Mouse (Mus musculus) yolk sac, embryonic 10.5 days (tissue): Measurements from ENCODE around the gene Inafm2.

ENCODE experiments used
- DNase-seq: peaks from one replicate; pipeline ENCODE4 v3.0.0-alpha.2; 2017; ENCODE audit warnings: low spot score

Inafm2 gene

DNA sequence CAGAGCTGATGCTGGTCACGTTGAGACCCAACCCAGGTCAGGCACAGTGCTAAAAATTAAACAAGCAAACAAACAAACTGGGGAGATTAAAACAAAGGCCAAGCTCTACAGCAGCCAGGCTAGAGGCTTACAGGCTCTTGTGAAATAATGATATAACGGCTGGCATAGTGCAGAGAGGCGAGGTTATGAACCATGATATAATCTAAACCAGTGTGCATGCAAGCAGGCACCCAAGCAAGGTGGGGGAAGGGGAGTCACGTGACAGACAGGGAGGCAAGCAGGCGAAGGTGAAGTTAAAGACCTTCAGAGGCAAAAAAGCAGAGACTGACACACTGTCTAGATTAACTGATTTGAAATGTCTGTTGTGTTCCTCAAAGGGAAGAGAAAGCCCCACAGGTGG, 37.5 kb downstream of the Inafm2 start:
- DNase-seq = peak; percentile 58

DNA sequence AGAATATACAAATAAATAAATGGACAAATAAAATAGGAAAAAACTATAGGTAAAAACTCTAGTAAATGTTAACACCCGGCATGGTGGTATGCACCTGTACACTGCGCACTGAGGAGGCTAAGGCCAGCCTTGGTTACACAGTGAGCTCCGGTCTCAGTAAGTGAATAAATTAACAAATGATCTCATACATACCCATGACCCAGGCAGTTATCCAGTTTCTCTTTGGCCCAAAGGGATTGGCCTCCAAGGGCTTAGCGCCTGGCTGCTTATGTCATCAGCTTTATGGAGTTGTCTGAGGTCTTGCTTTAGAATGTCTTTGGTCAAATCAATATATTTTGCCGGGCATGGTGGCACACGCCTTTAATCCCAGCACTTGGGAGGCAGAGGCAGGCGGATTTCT, 38.1 kb downstream of the Inafm2 start:
- no peak for DNase-seq

- DNase-seq = no peak
Observed at GRCm38 (mm10) chr2:118786525-118786924, 41.0 kb downstream of the Inafm2 start.

- no peak for DNase-seq
Observed at GRCm38 (mm10) chr2:118789501-118789900, 43.9 kb downstream of the Inafm2 start.

DNA sequence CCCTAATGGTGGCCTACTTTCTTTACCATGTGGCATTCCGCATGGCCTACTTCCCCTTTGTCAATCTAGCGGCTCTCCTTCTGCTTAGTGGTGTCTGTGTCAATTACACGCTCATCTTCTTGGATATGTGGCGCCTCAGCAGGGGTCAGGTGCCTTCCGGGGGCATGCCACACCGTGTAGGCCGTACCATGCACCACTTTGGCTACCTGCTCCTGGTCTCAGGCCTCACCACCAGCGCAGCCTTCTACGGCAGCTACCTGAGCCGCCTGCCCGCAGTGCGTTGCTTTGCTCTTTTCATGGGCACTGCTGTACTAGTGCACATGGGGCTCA, 44.6 kb downstream of the Inafm2 start:
- DNase-seq = no peak

DNA sequence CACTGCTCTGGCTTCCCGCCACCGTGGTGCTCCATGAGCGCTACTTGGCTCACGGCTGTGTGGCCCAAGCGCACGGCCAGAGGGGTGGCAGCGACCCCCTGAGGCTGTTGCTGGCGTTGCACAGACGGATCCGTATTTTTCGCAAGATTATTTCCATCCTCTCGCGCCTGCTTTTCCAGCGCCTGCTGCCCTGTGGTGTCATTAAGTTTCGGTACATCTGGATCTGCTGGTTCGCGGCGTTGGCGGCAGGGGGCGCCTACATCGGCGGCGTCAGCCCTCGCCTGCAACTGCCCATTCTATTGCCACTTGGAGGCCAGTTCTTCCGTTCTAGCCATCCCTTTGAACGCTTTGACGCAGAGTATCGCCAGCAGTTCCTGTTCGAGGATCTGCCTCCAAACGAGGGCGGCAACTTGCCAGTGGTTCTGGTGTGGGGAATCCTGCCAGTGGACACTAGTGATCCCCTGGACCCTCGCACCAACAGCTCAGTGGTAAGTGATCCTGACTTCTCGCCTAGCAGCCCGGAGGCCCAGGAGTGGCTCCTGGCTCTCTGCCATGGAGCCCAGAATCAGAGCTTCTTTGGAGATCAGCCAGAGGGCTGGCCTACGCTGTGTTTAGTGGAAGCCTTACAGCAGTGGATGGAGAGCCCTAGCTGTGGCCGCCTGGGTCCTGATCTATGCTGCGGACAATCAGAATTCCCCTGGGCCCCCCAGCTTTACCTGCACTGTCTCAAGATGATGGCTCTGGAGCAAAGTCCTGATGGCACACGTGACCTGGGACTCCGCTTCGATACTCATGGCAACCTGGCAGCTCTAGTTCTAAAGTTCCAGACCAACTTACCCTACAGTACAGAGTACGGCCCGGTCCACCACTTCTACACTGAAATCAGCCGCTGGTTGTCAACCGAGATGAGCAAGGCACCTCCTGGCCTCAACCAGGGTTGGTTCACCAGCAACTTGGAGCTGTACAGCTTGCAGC, 45.3 kb downstream of the Inafm2 start:
- peak; percentile 49 for DNase-seq

DNA sequence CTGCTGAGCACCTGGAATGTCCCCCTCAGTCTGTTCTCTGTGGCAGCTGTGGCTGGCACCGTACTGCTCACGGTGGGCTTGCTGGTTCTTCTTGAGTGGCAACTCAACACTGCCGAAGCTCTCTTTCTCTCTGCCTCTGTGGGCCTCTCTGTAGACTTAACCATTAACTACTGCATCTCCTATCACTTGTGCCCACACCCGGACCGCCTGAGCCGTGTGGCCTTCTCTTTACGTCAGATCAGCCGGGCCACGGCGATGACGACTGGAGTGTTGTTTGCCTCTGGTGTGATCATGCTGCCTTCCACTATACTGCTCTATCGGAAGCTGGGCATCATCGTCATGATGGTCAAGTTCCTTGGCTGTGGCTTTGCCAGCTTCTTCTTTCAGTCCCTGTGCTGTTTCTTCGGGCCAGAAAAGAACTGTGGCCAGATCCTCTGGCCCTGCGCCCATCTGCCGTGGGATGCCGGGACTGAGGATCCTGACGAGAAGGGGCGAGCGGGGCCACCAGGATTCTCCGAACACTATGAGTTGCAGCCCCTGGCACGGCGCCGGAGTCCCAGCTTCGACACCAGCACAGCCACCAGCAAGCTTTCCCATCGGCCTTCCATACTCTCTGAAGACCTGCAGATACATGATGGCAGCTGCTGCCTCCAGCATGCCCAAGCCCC, 46.2 kb downstream of the Inafm2 start:
- no peak for DNase-seq

DNA sequence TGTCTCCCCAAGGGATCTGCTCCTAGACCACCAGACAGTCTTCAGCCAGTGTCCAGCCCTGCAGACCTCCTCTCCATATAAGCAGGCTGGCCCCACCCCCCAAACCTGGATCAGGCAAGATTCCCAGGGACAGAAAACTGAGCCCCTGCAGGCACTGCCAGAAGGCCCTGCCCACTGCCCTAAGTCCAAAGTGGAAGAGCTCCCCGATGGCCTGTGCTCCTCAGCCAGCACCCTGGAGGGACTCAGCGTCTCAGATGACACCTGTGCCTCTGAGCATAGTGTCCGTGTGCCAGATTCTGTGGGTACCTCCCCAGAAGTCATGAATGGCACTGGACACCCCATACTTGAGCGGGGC, 46.7 kb downstream of the Inafm2 start:
- DNase-seq = no peak

GRCm38 (mm10) chr2:118793636-118794035, 48.1 kb downstream of the Inafm2 start:
- no peak for DNase-seq
